Mouse (Mus musculus) liver, embryonic 13.5 days (tissue): ENCODE data around the gene Fbxl8. TPM values are rescaled to one million over a fixed set of nuclear protein-coding genes. Genes with fewer than 3 reads are reported as not detected.

Experiments used
- ATAC-seq: fragments of 200-750 bp; cut with Nextera tagmentation; 2 replicates; pipeline ENCODE4 v1.8.0; 2017; ENCODE audit warnings: low read depth, mild to moderate bottlenecking, moderate number of reproducible peaks, moderate library complexity
- DNase-seq: peaks from one replicate; pipeline ENCODE4 v3.0.0; 2022
- H3K27ac ChIP-seq: fragments of 300-500 bp; sonication (generic); 2 replicates; pipeline ENCODE4 v1.5.1; 2015; ENCODE audit warnings: moderate library complexity, mild to moderate bottlenecking, inconsistent platforms
- H3K27me3 ChIP-seq: fragments of 300-500 bp; sonication (generic); 2 replicates; pipeline ENCODE4 v1.6.1; 2015; ENCODE audit warnings: mild to moderate bottlenecking, inconsistent platforms
- H3K36me3 ChIP-seq: fragments of 300-500 bp; sonication (generic); 2 replicates; pipeline ENCODE4 v1.6.1; 2015; ENCODE audit warnings: mild to moderate bottlenecking, inconsistent platforms
- H3K4me1 ChIP-seq: fragments of 300-500 bp; sonication (generic); replicated peaks from 2 replicates; pipeline ENCODE4 v1.6.1; 2015; ENCODE audit warnings: inconsistent platforms
- H3K4me2 ChIP-seq: fragments of 300-500 bp; sonication (generic); 2 replicates; pipeline ENCODE4 v1.6.1; 2015; ENCODE audit warnings: inconsistent platforms, mild to moderate bottlenecking, moderate library complexity
- H3K4me3 ChIP-seq: fragments of 300-500 bp; sonication (generic); replicated peaks from 2 replicates; pipeline ENCODE4 v1.5.1; 2015; ENCODE audit warnings: mild to moderate bottlenecking, inconsistent platforms
- H3K9ac ChIP-seq: fragments of 300-500 bp; sonication (generic); 2 replicates; pipeline ENCODE4 v1.6.1; 2015; ENCODE audit warnings: mild to moderate bottlenecking, inconsistent platforms
- H3K9me3 ChIP-seq: fragments of 300-500 bp; sonication (generic); replicated peaks from 2 replicates; pipeline ENCODE4 v1.6.1; 2016; ENCODE audit warnings: inconsistent platforms
- WGBS: fragments of 180-500 bp; shearing (Covaris S2); methylation state at CpG from one replicate; pipeline ENCODE4 v1.1.7; 2015; ENCODE audit not compliant: insufficient replicate concordance; 5-methylcytosine and 5-hydroxymethylcytosine counted together
- polyA plus RNA-seq: library from polyadenylated mRNA; unstranded; fragments of >200 nt; fragmentation: Nextera tagmentation; extraction: Ambion mirVana; gene quantifications from 2 replicates; pipeline ENCODE4 v1.2.1, GENCODE M21; 2015

The Fbxl8 gene
- polyA plus RNA-seq, 1 experiment from 2014 or later: 0.98 TPM

GRCm38 (mm10) chr8:105259721-105260320 is 4.6 kb upstream of the Fbxl8 start:
- peak overlapping the region; percentile 52 for H3K4me3 ChIP-seq
- H3K27ac ChIP-seq: no peak overlapping the region
- peaks cover 54% of the 10 kb centered on the region for H3K4me1 ChIP-seq
- H3K9me3 ChIP-seq: no peaks in the 10 kb centered on the region
- peaks cover 61% of the 10 kb centered on the region for H3K27me3 ChIP-seq
- ATAC-seq (no peak), DNase-seq (peak; percentile 57)
- H3K9ac ChIP-seq: peak overlapping the region; percentile 44; the same call in 1 of the 2 replicates
- peak overlapping the region; percentile 74 for H3K4me2 ChIP-seq
- 3% methylated on average over 30 of the region's 30 CpGs for WGBS
- H3K36me3 ChIP-seq: no peaks in the 10 kb centered on the region

GRCm38 (mm10) chr8:105260371-105261099 is 3.9 kb upstream of the Fbxl8 start:
- Histone ChIP-seq H3K4me1 (peaks cover 54% of the 10 kb centered on the region), H3K36me3 (no peaks in the 10 kb centered on the region), H3K9me3 (no peaks in the 10 kb centered on the region), H3K4me3 (no peak overlapping the region), H3K4me2 (no peak overlapping the region), H3K9ac (no peak overlapping the region), H3K27me3 (peaks cover 64% of the 10 kb centered on the region), H3K27ac (no peak overlapping the region)
- no peak for ATAC-seq
- DNase-seq: no peak
- 71% methylated on average over 7 of the region's 7 CpGs for WGBS

GRCm38 (mm10) chr8:105261326-105261980 is 3.0 kb upstream of the Fbxl8 start:
- 58% methylated on average over 12 of the region's 12 CpGs for WGBS
- DNase-seq: no peak
- Histone ChIP-seq H3K36me3 (no peaks in the 10 kb centered on the region), H3K9ac (no peak overlapping the region), H3K9me3 (peaks cover 5% of the 10 kb centered on the region; the same call in 1 of the 2 replicates), H3K4me2 (no peak overlapping the region), H3K27me3 (peaks cover 65% of the 10 kb centered on the region), H3K4me1 (peaks cover 47% of the 10 kb centered on the region), H3K4me3 (no peak overlapping the region), H3K27ac (no peak overlapping the region)
- ATAC-seq: no peak

GRCm38 (mm10) chr8:105263244-105263912 is 1.1 kb upstream of the Fbxl8 start:
- no peak for DNase-seq
- Histone ChIP-seq H3K36me3 (no peaks in the 10 kb centered on the region), H3K27me3 (peaks cover 70% of the 10 kb centered on the region), H3K9me3 (peaks cover 6% of the 10 kb centered on the region; the same call in 1 of the 2 replicates), H3K4me2 (peak overlapping the region; percentile 94), H3K4me1 (peaks cover 56% of the 10 kb centered on the region), H3K9ac (peak overlapping the region; percentile 84), H3K27ac (no peak overlapping the region), H3K4me3 (peak overlapping the region; percentile 82)
- ATAC-seq: no peak
- WGBS: 38% methylated on average over 16 of the region's 16 CpGs

DNA sequence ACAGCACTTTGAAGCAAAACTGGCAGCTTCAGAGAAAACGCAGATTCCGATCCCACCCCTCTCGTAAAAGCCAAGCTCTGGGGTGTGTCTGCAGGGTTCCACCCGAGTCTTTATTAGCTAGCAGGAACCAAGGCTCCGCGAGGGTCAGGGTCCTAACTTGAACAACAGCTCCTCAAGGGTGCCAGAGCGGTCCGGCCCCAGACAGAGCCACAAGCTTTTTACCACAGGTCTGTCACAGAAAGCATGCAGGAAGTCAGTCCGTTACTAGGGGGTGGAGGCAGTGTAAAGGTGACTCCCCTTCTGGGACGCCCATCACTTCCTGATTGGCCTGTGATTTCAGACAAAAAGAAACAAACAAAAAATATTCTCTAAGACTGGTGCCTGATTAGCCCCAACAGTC is 680 bp downstream of the Fbxl8 start:
- no peak for ATAC-seq
- peaks cover 70% of the 10 kb centered on the region for H3K27me3 ChIP-seq
- H3K4me3 ChIP-seq: peak overlapping the region; percentile 82
- H3K36me3 ChIP-seq: no peaks in the 10 kb centered on the region
- H3K27ac ChIP-seq: no peak overlapping the region
- peak overlapping the region; percentile 84 for H3K9ac ChIP-seq
- WGBS: 6% methylated on average over 10 of the region's 10 CpGs
- no peak for DNase-seq
- peak overlapping the region; percentile 94 for H3K4me2 ChIP-seq
- H3K9me3 ChIP-seq: peaks cover 6% of the 10 kb centered on the region; the same call in 1 of the 2 replicates
- peaks cover 57% of the 10 kb centered on the region for H3K4me1 ChIP-seq

DNA sequence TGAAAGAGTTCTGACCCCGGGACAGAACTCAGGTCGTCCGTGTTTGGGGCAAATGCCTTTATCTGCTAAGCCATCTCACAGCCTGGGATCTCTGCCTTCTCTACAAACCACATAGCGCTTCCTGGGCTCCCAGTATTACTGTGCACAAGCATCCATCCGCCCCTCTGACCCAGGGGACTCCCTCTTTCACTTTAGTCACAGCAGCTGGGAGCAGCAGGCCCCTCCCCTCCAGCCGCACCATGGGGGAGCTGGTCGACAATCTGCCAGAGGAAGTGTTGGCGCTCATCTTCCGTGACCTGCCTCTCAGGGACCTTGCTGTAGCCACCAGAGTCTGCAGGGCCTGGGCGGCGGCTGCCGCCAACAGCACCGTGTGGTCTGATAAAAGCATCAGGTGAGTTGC is 2.3 kb downstream of the Fbxl8 start:
- Histone ChIP-seq H3K27me3 (peaks cover 76% of the 10 kb centered on the region), H3K4me3 (no peak overlapping the region), H3K4me2 (no peak overlapping the region), H3K9me3 (peaks cover 6% of the 10 kb centered on the region; the same call in 1 of the 2 replicates), H3K9ac (no peak overlapping the region), H3K36me3 (no peaks in the 10 kb centered on the region), H3K27ac (no peak overlapping the region), H3K4me1 (peaks cover 60% of the 10 kb centered on the region)
- ATAC-seq: no peak
- WGBS: 22% methylated on average over 13 of the region's 13 CpGs
- DNase-seq: no peak

DNA sequence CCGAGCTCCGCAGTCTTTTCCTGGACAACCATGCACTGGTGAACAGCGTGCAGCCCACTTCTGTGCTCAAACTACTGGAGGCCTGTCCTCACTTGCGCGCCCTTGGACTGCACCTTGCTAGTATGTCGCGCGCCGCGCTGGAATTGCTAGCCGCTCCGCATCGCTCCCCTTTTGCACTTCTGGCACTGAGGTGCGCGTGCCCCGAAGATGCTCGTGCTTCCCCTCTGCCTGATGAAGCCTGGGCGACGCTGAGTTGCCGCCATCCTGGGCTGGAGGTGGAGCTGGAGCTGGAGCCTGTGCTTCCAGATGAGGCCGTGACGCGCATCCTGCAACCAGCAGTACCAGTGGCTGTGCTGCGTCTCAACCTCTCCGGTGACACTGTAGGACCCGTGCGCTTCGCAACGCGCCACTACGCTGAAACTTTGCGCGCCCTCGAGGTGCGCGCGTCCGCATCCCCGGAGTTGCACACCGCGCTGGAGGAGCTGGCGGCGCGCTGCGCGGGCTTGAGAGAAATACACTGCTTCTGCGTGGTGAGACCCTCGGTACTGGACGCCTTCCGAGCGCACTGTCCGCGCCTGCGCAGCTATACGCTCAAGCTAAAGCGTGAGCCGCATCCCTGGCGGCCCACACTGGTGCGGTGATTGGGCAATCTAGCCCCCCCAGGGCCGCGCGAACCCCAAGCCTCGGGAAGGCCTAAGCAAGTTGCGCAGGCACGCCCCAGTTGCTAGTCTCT is 4.1 kb downstream of the Fbxl8 start:
- Histone ChIP-seq H3K4me3 (peak overlapping the region; percentile 46), H3K27me3 (peaks cover 88% of the 10 kb centered on the region), H3K36me3 (no peaks in the 10 kb centered on the region), H3K4me1 (peaks cover 52% of the 10 kb centered on the region), H3K9me3 (peaks cover 6% of the 10 kb centered on the region; the same call in 1 of the 2 replicates), H3K4me2 (peak overlapping the region; percentile 65), H3K27ac (no peak overlapping the region), H3K9ac (no peak overlapping the region)
- ATAC-seq: no peak
- 5% methylated on average over 65 of the region's 65 CpGs for WGBS
- DNase-seq: no peak

DNA sequence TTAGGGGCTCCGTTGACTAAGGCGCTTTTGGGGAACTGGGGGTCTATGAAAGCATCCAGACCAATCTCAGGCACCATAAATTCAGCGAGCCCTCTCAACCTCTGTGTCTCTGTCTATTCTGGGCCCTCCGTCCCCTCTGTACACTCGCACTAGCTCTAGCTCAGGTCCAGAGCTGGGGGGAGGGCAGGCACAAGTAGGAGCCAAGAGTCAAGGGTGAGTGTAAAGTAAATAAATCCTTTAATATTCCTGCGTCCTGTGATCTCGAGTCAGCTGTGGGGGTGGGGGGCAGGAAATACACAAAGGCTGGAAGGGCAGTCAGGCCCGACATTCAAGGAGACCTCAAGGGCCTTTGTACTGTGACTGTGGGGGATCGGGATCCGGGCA is 4.6 kb downstream of the Fbxl8 start:
- Histone ChIP-seq H3K4me1 (peaks cover 47% of the 10 kb centered on the region), H3K36me3 (no peaks in the 10 kb centered on the region), H3K4me2 (peak overlapping the region; percentile 65), H3K9me3 (peaks cover 6% of the 10 kb centered on the region; the same call in 1 of the 2 replicates), H3K9ac (no peak overlapping the region), H3K27me3 (peaks cover 94% of the 10 kb centered on the region), H3K27ac (no peak overlapping the region), H3K4me3 (peak overlapping the region; percentile 46)
- DNase-seq (no peak), ATAC-seq (no peak)
- WGBS: 5% methylated on average over 10 of the region's 10 CpGs

- no peak within 1 kb of the TSS for H3K27ac ChIP-seq
- peaks cover 6% of the 10 kb centered on the region; the same call in 1 of the 2 replicates for H3K9me3 ChIP-seq
- H3K4me3 ChIP-seq: peak within 1 kb of the TSS; percentile 46
- DNase-seq (no peak), ATAC-seq (peak; percentile 16; the same call in 1 of the 2 replicates)
- peaks cover 98% of the 10 kb centered on the region for H3K27me3 ChIP-seq
- peaks cover 45% of the 10 kb centered on the region for H3K4me1 ChIP-seq
- H3K9ac ChIP-seq: 0 out of 2 replicates have a peak within 1 kb of the TSS, but pooled peaks have one; percentile 29
- under 1% methylated on average over 42 of the region's 42 CpGs for WGBS
- no peaks in the 10 kb centered on the region for H3K36me3 ChIP-seq
- peak within 1 kb of the TSS; percentile 65 for H3K4me2 ChIP-seq
Measured at GRCm38 (mm10) chr8:105269461-105269947, 5.1 kb downstream of the Fbxl8 start, which contains the start of gene Hsf4. Gene Hsf4 (plus strand): TSS chr8:105269801.

DNA sequence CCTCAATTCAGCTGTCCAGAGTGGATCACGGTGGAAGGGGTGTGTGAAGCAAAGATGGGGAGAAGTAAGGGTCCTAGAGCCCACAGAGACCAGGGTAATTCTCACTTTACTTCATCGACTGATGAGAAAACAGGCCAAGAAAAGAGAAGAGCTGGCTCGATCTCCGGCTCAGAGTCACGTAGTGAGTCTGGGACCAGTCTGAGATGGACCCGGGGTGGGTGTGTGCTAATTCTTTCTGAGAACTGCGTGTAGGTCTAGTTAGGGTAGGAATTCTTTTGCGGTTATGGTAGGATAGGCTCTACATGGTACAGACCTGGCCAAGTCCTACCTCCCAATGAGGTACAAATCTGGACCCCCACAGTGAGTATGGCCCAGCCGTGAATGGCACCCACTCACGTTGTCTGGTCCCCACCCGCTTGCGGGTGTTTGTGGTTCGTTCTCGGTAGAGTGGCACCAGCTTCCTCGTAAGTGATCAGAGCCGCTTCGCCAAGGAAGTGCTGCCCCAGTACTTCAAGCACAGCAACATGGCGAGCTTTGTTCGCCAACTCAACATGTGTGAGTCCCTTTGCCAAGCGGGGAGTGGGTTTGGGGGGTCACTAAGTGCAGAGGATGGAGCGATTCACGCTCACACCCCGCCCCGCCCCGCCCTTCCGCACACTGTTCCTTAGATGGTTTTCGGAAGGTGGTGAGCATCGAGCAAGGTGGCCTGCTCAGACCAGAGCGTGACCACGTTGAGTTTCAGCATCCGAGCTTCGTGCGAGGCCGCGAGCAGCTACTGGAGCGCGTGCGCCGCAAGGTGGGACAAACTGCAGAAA is 5.9 kb downstream of the Fbxl8 start:
- Histone ChIP-seq H3K27ac (no peak overlapping the region), H3K4me1 (peaks cover 37% of the 10 kb centered on the region), H3K4me3 (peak overlapping the region; percentile 46), H3K9me3 (peaks cover 6% of the 10 kb centered on the region; the same call in 1 of the 2 replicates), H3K27me3 (peaks cover 99% of the 10 kb centered on the region), H3K4me2 (peak overlapping the region; percentile 65), H3K9ac (0 out of 2 replicates have a peak overlapping the region, but pooled peaks have one; percentile 29), H3K36me3 (no peaks in the 10 kb centered on the region)
- DNase-seq: no peak
- ATAC-seq: no peak
- 5% methylated on average over 39 of the region's 39 CpGs for WGBS
